Mouse (Mus musculus) kidney, postnatal 4 days (tissue): ENCODE data around the gene Dscam.

Experiments
- DNase-seq, 2 experiments: peaks; one replicate each; pipeline ENCODE4 v3.0.0; 2021; ENCODE audit warnings: mixed read lengths in 2 of 2

The Dscam gene

DNA sequence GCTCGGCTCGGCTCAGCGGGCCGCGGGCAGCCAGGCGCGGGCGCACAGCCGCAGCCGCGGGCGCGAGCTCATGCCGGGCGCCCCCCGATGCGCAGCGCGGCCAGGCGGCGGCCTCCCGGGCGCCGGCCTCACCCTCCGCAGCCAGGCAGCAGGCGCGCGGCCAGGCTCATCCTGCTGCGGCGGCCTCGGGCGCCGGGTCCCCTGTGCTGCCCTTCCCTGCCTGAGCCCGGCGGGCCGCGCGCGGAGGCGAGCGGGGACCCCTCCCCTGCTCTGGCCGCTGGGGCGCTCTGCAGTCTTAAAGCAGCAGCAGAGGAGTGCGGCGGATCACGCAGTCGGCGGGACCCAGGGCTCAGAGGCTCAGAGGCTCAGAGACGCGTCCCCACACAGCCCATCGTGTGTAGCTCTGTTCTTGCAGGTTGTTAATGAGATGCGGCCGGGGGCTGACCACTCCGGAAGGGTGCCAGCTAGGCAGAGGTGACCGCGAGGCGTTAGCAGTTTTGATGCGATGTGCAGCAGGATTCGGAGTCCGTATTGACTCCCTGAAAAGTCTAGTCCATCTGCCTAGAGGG is at the start of gene Dscam:
Gene Dscam (minus strand): TSS at position 240 of the 569 bp plus-strand sequence.
- DNase-seq, result peak; percentile 19 to 34

DNA sequence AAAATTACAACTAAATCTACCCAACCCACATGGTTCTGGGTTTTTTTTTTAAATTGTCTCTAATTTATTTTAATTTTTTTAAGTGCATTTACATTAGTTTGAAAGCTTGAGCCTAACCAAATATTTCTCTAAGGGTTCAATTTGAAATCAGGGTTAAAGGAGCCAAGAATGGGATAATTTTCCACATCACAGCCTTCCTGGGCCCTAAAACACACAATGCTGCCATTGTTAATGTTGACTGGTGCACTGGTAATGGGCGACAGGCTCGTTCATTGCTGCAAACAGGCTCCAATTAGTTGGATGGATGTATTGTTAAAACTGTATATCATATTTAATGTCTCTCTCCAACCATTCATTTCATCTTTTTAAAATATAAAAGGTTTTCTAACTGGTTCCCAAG is 48.8 kb upstream of the Dscam start:
- no peak for DNase-seq

- DNase-seq, result peak in 1 of 2 experiments; percentile 2
These were observed 39.4 kb upstream of the Dscam start for GRCm38 (mm10) chr16:97209997-97210396.

DNA sequence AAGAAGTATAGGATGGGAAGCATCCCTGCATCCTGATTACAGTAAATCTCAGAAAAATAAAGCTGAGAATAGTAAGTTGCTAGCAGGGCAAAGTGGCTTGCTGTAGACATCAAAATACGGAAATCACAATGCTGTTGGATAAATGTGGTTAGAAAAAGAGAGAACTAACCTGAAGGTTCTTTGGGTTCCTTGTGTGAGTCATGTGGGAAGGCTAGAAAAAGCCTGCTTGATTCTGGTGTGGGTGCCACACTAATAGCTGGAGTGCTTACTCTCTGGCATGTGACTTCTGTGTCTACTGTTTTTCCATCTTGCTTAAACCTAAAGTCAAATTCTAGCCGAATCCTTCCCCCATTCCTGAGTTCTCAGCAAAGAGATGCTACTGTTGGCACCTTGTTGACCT is 37.7 kb upstream of the Dscam start:
- DNase-seq, result no peak

DNA sequence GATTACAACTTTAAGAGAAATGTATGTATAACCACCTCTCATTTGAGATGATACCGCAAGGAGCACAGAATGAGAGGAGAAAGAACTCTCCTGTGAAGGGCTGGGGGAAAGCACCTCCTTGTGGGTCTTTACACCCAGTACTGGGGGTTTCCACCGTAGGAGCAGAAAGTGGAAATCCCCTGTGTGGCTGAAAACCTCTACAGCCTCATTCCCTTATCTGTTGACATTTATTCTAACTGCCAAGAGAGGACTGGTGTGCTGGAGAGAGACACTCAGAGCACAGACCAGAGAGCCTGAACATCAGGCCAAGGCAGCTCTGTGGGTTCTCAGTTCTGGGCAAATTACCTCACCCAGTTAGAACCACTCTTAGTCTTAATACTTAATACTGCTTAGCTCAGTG is 33.5 kb upstream of the Dscam start:
- DNase-seq, result no peak

DNA sequence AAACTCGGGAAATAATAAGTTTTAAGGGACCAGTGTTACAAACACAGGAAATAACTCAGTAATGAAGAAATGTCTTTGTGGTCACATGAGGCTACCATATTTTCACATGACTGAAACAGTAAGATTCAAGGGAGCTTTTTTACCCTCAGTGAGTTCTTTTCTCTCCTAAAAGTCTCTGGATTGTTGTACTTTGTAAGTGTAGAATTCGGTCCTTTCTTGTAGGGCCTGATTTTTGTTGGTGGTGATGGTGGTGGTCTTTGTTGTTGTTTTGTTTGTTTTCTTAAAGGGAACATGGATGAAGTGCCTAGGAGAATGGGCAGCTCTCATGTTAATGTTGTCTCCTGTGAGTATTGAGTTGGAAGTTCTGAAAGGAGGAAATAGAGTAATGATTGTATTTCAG is 33.0 kb upstream of the Dscam start:
- no peak for DNase-seq

DNA sequence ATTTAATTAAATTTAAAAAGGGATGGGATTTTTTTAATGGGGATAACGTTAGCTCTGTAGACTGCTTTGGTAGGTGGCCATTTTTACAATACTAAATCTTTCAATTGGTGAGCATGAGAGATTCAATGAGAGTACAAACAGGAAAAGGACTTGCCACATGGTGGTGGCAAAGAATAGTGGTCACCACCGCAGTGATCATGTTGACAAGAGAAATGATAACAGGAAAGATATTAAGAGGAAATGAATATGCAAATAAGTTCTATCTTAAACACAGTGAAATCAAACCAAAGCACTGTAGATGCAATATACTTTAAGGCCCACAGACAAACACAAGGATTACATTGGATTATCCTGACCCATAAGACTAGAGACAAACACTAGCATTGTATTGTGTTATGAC is 24.1 kb upstream of the Dscam start:
- DNase-seq, result no peak

- no peak for DNase-seq
These were observed 23.6 kb upstream of the Dscam start for GRCm38 (mm10) chr16:97194179-97194578.

DNA sequence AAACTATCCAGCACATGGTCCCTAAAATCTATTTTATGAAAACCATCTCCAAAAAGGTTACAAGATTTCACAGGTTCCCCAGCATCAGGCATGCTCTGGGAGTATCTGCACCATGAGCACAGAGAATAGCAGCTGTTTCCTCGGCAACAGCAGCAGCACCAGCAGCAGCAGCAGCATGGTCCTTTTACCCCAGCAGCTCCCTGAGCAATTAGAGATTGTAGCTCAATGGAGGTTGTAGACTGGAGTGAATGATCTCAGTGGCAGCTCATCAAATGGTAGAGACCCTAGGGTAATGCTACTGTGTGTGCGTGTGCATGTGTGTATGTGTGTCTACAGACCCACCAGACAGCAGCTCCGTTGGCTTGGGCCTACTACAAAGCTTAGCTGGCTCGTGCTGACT is 21.7 kb upstream of the Dscam start:
- DNase-seq, result no peak

- DNase-seq, result no peak
These were observed 20.1 kb upstream of the Dscam start for GRCm38 (mm10) chr16:97190604-97191003.

DNA sequence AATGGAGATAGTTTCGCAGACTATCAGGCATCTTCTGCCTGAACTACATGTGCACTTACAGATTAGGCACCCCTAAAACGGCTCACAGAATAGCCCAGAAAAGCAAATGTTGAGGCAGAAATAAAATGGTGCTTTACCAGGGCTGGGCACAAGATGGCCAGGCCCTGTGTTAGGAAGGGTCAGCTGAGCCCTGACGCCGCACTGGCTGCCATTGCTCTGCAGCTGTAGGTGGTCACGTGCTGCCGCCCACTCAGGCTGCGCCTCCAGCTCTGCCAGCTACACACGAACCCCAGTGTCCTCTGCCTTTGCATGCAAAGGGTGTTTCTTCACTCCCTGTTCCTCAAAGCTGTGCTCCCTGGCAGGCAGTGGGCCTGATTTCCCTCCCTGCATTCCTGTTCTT is 948 bp upstream of the Dscam start:
- peak in 1 of 2 experiments; percentile 3 for DNase-seq

DNA sequence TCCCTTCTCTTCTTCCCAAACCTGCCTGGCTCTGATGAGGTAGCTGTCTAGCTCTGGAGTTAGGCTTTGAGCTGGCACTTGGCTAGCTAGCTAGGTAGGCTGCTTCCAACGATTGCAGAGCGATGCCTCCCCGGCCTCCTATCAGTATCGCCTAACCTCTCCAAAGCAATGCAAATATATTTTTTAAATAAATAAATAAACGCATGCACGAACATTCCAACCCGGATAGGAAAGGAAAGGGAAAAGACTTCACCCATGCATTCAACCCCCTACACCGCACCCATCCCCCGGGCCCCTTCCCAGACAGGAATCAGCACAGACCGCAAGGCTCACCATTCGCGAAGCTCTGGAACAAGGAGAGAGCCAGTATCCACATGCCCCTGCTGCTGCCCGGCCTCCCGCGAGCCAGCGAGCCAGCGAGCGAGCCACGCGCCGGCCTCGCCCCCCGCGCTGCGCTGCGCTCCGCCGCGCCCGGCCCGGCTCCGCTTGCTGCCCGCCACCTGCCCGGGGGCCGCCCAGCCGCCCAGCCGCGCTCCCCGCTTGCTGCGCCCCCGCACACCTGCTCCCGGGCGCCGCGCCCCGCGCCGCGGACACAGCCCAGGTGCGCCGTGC is 545 bp downstream of the Dscam start:
- DNase-seq, result peak; percentile 6 to 31

DNA sequence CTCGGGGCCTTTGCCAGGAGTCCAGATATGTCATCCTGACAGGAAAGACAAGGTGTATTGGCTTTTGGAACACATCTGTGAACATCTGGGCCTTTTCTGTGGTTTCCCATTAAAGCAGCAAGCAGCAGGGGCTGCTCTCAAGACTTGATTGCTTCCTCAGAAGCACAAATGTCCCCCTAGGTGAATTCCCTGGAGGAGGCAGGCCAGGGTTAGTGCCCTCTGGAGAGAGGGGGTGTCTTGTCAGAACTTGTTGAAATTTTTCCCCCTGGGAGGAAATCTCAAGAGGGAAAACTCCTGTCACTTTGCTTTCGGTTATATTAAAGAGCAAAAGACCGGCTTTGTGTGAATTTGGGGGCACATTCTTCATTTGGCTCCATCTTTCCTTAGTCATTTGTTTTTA is 1.9 kb downstream of the Dscam start:
- DNase-seq, result no peak

DNA sequence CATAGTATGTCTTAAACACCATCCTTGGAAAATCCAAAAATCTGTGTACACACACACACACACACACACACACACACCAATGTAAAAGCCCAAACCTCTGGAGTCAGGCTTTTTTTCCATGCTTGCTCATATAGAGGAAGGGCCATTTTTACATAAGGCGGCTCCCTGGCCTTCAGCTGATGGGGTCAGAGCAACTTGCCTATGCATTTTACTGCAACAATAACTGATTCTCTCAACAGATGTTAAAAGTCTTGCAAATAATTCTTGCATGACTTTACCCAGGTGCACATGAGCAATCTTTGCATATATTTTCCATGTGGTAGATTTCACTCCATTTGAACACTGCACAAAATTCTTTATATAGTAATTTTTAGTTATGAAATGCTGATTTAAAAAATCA is 2.5 kb downstream of the Dscam start:
- no peak for DNase-seq

DNA sequence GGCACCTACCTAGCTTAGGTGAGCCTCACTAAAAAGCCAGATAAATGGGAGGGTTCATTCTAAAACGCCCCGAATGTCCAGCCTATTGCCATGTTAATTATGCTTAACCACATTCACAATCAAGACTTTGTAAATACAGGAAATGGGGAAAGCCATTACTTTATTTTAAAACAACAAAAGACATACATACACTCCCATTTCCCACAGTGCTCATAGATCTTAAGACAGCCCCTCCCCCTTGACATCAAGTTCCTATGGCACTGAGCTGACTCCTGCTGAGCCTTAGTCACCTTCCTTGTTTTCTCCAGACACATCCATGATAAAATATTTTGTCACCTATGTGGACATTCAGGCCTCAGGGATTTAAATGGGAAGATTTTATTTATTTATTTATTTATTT is 4.4 kb downstream of the Dscam start:
- DNase-seq, result no peak

GRCm38 (mm10) chr16:97165444-97166121 is 5.0 kb downstream of the Dscam start:
- DNase-seq, result peak; percentile 74 to 81

DNA sequence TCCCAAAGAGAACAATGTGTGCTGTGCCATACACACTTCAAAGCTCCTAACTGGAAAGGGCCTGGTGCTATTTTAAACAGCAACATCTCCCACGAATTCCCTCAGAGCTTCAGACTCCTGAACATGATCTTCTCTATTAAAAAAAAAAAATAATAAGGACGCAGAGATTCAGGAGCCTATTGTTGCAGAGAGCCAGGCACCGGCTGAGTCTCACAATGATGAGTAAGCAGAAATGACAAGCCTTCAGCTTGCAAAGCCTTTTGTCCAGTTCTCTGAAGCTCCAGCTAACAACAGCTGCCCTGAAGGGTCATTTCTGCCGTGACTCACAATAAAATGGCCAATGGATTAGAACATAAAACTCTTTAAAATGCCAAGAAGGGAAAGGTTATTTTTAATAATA is 12.3 kb downstream of the Dscam start:
- DNase-seq, result no peak

- DNase-seq, result no peak
These were observed 25.9 kb downstream of the Dscam start for GRCm38 (mm10) chr16:97144544-97145194.

DNA sequence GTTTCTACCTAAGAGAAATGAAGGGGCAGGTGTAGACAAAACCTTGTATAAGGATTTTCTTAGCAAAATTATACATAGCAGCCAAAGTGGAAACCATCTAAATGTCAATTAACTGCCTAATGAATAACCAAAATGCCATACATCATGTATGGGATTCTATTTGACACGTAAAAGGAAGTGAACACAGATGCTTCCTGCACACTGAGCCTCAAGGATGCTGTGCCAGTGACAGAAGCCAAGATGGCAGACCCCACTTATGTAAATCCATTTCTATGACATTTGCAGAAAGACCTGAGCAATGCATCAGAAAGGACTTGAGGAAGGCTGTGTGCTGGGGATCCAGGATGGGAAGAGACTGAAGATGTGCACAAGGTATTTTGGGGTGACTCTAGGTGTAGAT is 28.6 kb downstream of the Dscam start:
- no peak for DNase-seq

DNA sequence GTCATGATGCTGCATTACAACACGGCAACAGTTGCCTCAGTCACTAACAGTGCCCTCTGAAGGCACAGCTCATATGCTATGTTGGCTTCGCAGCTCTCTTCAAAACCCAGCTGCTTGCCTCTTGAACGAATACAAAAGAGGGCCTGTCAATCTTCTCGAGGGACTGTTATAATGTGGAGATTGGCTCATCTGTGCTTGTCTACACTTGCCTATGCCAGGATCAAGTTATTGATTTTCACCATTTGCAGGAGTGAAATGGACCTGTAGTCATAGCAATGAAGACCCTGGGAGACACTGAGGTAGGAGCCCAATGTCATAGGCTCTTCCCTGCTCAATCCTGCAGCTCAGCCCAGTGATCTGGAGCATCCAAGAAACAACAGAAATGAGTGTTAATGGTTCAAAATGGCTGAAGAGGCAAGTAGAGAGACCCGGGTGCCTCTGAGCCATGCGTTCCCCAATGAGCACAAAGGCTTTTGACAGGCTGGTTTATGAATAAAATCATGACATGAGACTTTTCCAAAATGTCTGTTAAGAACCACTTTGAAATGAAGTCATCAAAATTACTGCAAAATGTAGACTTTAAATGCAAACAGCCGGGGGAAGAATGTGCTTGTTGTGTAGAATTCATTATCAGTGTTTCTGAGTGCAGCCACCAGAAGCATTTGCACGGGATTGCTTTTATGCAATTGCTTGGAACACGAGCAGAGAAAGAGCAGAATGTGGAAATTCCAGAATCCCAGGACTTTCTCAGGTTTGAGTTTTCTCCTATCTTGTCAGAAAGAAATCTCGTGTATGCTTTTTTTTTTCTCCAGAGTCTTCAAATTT is 35.3 kb downstream of the Dscam start:
- DNase-seq, result no peak

- no peak for DNase-seq
These were observed 43.3 kb downstream of the Dscam start for GRCm38 (mm10) chr16:97127296-97127695.

- no peak for DNase-seq
These were observed 60.5 kb downstream of the Dscam start for GRCm38 (mm10) chr16:97110028-97110427.

GRCm38 (mm10) chr16:97105266-97105665 is 65.3 kb downstream of the Dscam start:
- DNase-seq, result no peak
